Mouse (Mus musculus): ENCODE data around the gene Sost. TPM values are rescaled to one million over a fixed set of nuclear protein-coding genes. Genes with fewer than 3 reads are reported as not detected.
A peak's percentile ranks its signal among the peaks of the same experiment; 100 is the strongest.
"Not testable (repeated sequence)": the region's sequence is repeated elsewhere in the genome, so short reads cannot be mapped to it uniquely, and the experiment has no call there.

Gene Sost
- total RNA-seq (2021) = not detected

DNA sequence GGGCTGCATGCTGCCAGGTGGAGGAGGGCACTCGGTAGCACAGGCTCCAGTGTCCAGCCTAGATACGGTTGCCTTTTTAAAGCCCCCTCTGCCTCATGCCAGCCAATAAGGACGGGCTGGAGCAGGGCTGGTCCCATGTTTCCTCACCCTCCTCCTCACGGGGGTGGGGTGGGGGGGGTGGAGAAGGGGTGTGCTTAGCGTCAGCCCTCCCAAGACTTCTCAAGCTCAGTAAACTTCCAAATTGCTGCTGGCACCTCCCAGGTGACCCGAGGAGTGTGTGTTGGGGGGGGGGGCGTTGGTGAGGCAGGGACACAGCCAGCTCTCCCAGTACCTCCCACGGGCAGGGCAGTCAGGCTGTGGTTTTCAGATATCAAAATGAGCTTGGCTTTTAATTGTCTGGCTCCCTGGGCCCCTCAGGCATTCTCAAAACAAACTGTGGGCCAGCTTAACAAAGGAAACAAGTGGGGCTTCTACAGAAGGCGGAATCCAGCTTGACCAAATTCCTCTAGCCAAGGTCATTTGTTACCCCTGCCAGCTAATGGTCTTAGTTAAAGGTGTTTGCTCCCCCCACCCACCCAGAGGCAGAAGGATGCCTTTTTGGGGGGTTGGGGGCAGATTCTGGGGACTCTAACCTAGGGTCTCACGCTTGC lies at the start of gene Sost:
Sost (minus strand) TSS at position 51 of the 650 bp plus-strand sequence.
- intact Hi-C loops (cut with DNase I) = loop anchor here (5.0 kb wide), 1 partner anchor 155 kb away; no protein-coding TSS in a partner anchor

DNA sequence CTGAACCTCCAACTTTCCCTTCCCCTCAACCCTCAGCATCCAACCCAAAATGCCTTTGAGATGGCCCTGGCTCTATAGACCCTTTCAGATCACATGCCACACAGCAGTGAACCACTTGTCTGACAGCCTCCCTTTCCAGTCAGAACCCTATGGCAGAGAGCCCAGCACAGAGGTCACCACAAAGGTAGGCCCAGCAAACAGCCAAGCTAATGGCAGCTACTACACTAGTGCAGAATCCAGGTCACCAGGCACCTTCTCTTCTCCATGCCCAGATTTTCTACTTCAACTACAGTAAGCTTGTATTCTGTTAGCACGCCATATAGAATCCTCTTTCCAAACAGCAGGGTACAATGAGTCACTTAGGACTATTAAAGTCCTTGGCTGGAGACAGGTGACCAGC lies 49.3 kb upstream of the Sost start:
- no peak for DNase-seq
- intact Hi-C loops (cut with DNase I) = no loop called here

More for the DNA sequence above, at the start of gene Sost:
- no peak for DNase-seq

DNA sequence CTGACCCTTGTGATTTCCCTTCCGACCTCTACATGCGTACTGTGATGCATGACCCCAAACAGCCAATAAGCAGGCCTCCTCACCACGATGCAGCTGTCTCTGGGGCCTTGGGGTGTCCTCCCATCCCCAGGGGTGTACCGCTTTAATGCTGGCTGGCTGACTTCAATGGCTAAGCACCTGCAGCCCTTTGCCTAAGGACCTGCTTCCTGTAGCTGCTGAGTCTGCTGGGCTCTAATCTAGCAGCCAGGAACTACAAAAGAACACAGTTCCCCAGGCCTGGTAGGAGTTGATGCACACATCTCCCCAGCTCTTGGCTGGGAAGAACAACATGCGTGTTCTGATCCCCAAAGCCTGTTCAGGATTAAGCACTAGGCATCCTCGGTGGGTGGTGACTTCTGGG lies 48.7 kb upstream of the Sost start:
- no peak for DNase-seq
- intact Hi-C loops (cut with DNase I) = no loop called here

DNA sequence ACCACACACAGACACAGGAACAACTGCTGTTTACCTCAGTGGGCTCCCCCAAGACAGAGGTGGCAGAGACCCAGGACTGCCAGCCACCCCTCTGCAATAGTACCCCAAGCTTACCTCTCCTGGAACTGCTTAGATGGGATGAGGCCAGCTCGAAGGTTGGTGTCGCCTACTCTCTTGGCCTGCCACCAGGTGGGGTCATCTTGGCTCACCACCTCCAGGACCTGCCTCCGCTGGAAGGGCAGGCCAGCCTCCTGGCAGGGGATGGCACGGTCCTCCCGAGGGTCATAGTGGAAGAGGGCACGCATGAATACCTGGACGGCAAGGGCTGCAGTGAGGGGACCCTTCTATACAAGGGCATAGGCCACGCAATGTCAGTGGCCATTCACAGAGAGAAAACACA lies 46.4 kb upstream of the Sost start:
- intact Hi-C loops (cut with DNase I) = no loop called here

DNA sequence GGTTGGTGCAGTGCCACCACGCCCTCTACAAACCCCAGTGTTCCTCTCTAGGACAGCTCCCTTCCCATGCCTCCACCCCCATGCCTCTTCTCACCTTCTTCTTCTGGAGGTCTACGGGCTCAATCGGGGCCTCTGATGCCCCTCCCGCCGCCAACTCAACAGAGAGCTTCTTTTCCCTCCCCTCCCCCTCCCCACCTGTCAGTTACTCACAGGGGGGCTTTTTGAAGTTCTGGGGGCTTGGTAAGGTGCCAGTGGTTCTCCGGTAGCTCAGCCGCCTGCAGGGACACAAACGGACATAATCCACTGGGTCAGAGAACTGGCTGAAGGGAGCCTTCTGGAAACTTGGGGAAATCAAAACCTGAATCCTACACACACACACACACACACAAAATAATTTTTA lies 44.7 kb upstream of the Sost start:
- intact Hi-C loops (cut with DNase I) = no loop called here
- DNase-seq = peak; percentile 48

More for the DNA sequence above, 46.4 kb upstream of the Sost start:
- DNase-seq = no peak

DNA sequence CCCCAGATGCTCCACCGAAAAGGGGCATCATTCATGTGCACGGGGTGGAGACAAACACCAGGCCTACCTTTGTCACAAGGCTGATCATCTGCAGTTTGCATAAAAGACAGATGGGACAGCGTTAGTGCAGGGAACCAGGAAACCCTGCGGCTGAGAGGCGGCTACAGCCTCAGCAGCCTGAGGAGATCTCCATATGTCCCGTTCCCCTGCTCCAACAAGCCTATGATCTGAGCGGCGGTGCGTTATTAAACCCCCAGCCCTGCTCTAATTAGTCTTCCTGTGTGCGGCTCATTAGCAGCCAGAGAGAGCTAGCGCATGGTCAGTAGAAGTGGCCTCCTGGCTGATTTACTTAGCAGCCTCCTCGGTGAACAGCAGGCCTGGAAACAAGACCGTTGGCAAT lies 43.3 kb upstream of the Sost start:
- peak; percentile 83 for DNase-seq
- intact Hi-C loops (cut with DNase I) = no loop called here

DNA sequence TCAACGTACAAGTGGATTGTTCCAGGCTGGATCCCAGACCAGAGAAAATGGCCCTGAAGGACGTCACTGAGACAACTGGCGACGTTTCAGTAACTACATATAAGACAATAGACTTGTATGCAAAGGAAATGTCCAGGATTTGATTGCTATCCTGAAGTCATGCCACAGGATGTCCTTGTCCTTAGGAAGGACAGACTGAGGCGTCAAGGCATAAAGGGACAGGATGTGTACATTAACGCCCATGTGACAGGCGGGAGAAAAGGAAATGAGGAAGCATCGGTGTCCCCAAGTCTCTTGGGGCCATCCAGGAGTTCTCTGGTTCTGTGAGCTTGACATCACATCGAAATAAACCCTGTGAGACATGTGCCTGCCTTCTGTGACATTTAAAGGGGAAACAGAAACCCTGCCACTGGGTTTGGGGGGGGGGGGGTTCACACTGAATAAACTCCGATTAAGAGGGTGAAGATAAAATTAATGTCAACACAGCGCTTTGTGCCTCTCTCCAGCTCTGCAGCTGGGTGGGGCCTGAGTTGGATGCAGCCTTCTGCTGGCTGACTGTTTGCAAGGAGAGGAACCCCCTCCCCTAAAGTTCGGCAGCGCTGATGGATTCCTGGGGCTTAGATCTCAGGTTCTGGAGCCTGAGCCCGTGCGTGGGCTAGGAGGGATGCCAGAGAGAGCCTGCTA lies 42.3 kb upstream of the Sost start:
- intact Hi-C loops (cut with DNase I) = no loop called here
- no peak for DNase-seq

DNA sequence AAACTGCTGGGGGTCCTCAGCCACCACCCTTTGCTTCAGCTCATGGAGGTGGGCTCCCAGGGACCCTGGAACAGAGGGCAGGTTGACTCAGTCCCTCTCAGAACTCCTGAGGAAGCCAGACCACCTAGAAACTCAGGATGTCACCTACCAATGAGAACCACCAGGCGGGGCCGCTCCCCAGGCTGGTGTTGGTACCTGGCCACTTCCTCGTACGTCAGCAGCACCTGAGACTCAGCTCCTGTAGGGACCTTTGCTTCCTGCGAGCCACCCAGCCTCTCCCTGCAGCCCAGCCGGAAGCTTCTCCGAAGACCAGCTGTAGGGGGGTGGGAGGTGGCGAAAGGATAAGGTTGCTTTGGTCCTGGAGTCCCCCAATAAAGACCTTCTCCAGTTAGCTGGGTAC lies 41.6 kb upstream of the Sost start:
- intact Hi-C loops (cut with DNase I) = no loop called here
- DNase-seq = no peak

DNA sequence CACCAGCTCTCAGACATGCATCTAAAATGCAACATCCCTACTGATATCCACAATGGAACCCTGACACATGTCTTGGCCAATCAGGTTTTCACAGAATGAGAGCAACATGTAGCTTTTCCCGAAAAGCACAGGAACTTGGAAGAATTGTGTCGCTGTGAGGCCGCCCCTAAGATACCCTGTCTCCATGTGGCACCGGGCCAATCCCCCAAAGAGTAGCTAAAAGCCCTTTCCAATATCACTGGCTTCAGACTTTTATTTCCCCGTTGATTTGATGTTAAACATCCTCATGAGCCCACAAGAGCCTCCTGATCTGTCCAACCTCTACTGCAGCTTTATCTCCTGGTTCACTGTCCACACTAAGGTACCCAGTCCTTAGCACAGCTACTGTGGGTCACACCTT lies 39.9 kb upstream of the Sost start:
- intact Hi-C loops (cut with DNase I) = no loop called here
- DNase-seq = no peak

DNA sequence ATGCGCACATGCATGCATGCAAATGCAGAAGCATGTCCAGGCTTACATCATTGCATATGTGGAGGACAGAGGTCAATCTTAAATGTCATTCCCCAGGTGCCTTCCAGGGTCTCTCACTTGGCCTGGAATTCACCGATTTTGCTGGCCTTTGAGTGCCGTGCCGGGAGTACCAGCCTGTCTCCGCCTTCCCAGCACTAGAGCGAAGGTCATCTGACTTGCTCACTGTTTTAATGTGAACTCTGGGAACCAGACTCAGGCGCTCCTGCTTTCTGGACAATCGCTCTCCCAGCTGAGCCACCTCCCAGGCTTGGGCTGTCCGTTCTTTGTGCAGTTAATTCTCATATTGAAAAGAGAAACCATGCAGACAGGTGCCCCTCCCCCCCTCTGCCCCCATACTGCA lies 39.5 kb upstream of the Sost start:
- DNase-seq = no peak
- intact Hi-C loops (cut with DNase I) = no loop called here

DNA sequence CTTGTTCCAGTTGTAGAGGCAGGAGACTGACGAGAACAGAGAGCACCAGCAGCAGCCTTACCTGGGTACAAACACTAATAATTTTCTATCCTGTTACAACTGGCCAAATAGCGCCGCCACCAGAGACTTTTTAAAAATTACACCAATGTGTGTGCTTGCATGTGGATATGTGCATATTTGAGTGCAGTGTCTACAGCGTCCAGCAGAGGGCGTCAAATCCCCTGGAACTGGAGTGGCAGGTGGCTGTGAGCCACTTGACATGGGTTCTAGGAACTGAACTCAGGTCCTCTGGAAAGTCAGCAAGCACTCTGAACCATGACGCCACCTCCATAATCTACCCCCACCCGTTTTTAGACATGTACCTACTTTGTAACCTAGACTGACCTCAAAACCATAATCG lies 37.4 kb upstream of the Sost start:
- no peak for DNase-seq
- intact Hi-C loops (cut with DNase I) = no loop called here

DNA sequence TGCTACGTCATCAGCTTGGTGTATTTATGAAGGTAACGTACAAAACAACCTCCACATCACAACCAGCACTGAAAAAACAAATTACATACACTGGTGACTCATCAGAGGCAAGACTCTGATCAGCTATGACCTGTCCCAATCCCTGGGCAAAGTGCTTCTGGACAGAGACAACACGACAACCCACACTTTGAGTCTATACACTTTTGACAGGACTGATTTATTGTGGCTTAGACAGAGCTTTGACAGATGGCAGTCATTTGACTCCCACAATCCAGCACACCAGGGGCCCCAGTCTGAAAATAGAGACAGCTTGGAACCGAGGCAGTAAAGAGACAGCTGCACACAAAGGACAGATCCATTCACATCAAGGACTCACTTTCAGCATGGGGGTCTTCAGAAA lies 32.7 kb upstream of the Sost start:
- intact Hi-C loops (cut with DNase I) = loop anchor here (10.0 kb wide), 1 partner anchor 135 kb away; no protein-coding TSS in a partner anchor
- DNase-seq = no peak

DNA sequence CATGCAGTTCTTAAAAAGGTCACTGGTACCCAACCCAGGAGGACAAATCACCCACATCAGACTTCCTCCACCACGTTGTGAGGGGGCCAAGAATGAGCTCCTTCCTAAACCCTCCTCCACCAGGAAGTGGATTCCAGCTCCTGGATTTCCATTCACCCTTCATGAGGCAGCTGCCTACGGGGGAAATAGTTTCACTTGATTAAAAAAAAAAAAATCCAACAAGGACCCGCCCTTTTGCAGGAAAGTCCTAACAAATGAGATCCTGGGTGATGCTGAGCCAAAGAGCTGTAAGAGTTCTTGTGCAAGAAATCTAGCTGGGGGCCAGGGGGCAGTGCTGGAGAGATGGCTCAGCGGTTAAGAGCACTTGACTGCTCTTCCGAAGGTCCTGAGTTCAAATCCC lies 31.4 kb upstream of the Sost start:
- intact Hi-C loops (cut with DNase I) = loop anchor here (10.0 kb wide), 1 partner anchor 137 kb away; no protein-coding TSS in a partner anchor
- no peak for DNase-seq

DNA sequence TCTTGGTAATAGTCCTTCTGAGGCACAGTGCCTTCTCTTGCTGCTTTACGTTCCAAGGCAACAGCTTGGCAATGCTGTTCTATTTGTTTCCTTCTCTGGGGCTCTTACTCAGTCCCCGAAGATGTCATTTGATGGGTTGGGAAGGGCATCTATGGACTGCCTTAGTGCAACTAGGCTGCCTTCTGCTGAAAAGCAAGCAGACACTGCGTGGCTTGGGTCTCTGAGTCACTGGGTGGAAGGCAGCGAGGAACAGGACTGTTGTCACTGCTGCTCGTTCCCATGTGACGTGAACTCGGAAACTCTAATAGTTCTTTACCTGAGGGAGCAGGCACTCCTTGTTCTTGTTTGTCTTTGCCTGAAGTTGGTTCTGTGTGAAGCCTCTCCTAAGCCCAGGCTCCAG lies 29.1 kb upstream of the Sost start:
- DNase-seq = no peak

DNA sequence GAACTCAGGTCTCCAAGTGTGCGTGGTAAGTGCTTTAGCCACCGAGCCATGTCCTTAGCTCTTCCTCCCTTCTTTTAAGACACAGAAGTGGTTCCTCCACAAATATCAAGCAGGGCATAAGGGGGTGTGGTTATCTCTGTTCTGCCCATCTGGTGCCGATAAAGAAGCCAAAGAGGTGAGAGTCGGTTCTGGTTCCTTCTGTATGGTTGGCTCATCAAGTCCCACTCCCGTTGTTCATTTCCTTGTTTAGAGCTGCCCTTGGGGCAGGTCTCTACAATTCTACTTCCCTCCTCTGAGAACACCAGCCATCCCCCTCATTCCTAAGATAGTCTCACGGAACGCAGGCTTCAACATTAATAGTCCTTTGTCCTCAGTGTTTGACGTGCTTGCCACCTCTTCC lies 27.3 kb upstream of the Sost start:
- DNase-seq = no peak
- intact Hi-C loops (cut with DNase I) = loop anchor here (5.0 to 10.0 kb wide), 2 partner anchors 33 to 141 kb away; partner anchors contain the start of gene Mpp3

More for the DNA sequence above, 29.1 kb upstream of the Sost start:
- intact Hi-C loops (cut with DNase I) = loop anchor here (10.0 kb wide), 1 partner anchor 139 kb away; no protein-coding TSS in a partner anchor

DNA sequence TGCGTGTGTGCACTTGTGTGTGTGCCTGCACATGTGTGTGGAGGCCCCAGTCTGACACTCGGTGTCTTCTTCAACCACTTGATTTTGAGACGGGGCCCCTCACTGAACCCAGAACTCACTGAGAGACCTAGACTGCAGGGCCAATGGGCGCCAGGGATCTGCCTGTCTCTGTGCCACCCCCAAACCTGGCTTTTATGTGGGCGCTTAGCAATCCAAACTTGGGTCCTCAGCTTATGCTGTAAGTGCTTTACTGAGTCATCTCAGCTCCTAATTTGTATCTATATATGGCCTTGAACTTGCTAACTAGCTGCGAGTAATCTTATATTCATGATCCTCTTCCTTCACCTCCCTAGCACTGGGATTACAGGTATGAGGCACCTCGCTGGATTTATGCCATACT lies 25.6 kb upstream of the Sost start:
- DNase-seq = no peak
- intact Hi-C loops (cut with DNase I) = loop anchor here (5.0 to 10.0 kb wide), 2 partner anchors 35 to 142 kb away; partner anchors contain the start of gene Mpp3

DNA sequence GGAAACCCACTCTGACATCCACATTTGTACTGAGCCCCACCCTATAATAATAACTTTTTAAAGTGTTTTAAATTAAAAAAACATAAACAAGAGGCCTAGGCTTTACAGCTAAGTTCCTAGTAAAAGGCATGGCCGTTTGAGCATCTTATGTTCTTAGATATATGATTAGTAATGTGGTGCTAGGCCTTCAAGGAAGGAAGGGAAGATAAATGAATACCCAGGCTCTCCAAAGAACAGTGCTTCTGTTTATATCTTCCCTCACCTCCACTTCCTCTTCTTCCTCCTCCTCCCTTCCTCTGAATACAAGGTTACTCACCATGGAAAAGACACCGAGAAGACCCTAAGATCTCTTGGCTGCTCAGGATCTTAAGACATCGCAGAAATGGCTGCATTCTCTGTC lies 25.0 kb upstream of the Sost start:
- DNase-seq = no peak
- intact Hi-C loops (cut with DNase I) = loop anchor here (5.0 to 10.0 kb wide), 2 partner anchors 35 to 143 kb away; partner anchors contain the start of gene Mpp3

DNA sequence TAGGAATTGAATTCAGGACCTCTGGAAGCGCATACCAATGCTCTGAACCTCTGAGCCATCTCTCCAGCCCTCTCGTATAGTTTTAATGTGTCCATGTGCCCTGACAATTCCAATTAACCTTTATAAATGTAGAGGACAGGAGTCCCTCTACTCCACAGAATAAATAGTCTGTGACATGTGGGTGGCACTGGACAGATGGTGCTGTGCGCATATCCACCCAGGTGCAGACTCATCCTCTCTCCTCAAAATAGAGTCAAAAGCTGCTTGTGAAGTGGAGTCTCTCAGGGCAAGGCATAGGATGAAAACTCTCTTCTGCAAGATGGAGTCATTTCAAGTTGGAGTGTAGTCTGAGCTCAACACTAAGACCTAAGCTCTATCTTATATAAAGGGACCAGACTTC lies 23.4 kb upstream of the Sost start:
- no peak for DNase-seq
- intact Hi-C loops (cut with DNase I) = loop anchor here (5.0 to 10.0 kb wide), 2 partner anchors 37 to 145 kb away; partner anchors contain the start of gene Mpp3

DNA sequence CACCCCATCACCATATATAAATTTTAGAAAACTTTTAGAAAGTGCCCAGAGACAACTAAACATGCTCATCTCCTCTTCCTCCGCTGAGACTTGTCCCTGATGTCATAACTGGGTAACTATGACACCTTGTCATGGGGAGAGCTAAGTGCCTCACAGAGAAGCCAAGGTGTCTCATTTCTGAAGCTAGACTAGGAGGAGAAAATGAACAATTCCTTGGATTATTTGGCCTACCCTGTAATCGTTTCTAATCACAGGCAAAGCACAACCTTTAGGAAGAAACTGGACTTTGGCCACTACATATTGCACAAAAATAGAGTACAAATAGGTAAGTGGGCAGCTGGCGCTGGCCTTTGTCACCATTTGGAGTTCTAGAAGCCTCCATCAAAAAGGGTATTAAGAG lies 20.1 kb upstream of the Sost start, which contains the start of gene Dusp3:
Dusp3 (minus strand) TSS at position 101 of the 400 bp plus-strand sequence.
- DNase-seq = no peak
- intact Hi-C loops (cut with DNase I) = no loop called here

DNA sequence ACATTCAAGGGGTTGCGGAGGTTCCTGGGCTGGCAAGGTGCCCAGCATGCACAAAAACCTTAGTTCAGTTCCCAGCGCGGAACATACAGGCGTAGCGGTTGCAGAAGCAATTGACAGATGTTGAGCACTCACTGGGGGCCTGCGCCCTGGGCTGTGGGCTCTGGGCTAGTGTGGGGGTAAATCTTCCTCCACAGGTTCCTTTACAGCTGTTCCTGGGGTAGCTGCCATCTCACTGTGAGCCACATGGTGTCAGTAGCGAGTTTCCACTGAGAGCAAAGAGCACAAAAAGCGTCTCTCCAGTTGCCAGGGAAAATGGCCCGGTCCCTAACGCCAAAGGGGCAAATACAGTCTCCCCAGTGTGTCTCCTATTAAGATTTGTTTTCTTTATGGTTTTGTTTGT lies 19.2 kb upstream of the Sost start:
- DNase-seq = peak; percentile 85
- intact Hi-C loops (cut with DNase I) = no loop called here

DNA sequence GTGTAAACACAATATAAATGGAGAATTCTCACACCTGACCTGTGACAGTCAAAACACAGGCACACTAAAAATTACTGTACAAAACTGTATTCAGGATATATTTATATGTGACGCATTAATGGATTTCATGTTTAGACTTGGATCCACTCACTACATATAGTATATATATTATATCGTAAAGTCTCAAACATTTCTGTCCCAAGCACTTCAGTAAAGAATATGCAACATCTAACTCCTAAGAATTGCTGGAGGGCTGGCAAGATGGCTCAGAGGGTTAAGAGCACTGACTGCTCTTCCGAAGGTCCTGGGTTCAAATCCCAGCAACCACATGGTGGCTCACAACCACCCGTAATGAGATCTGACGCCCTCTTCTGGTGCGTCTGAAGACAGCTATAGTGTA lies 18.6 kb upstream of the Sost start:
- DNase-seq; intact Hi-C loops (cut with DNase I): not testable (repeated sequence)
